In genomic region chr16:95449361-95449725, GRCm38 (mm10) we compare ENCODE assay signal across 10 mouse cellular contexts.
DNase-seq lines count a peak whose midpoint lies in the region; ATAC-seq lines count a peak whose summit lies in the region.
"Had no signal": no experiment of that assay in that cellular context is flagged by ENCODE, and none has a peak within 500 bp of the region (broad histone marks: within the 10 kb centered on the region; RNA-seq: fewer than 3 reads in every experiment).

No protein-coding gene starts in this region.

- DNase-seq in kidney, adult 11 months = peak; percentile 48
- peak; percentile 56 for DNase-seq in kidney, postnatal 10 days
- DNase-seq in T-cell, adult 2 months (ENCODE audit: low spot score) = no peak
- DNase-seq in right cerebral cortex, adult 18-20 months = no peak
- DNase-seq: cerebellum, adult 11 months had no signal

- H3K27me3 ChIP-seq in kidney, embryonic 14.5 days (ENCODE audit: control insufficient read depth, insufficient read depth, low read length) = no peaks in the 10 kb centered on the region

- no peak overlapping the region for H3K27ac ChIP-seq in kidney, embryonic 14.5 days (ENCODE audit: low read depth, low read length)
- H3K27ac ChIP-seq in brown adipose tissue, adult 24 weeks (replicated peaks; ENCODE audit: low read depth, low read length) = peak overlapping the region; percentile 96

- WGBS in kidney, embryonic 14.5 days = 59% methylated on average over 5 of the region's 5 CpGs

- H3K36me3 ChIP-seq in kidney, embryonic 14.5 days (ENCODE audit: control insufficient read depth, insufficient read depth, low read length) = no peaks in the 10 kb centered on the region

- H3K9me3 ChIP-seq in kidney, embryonic 14.5 days (ENCODE audit: control insufficient read depth, low read length) = no peaks in the 10 kb centered on the region

- H3K4me3 ChIP-seq in kidney, embryonic 14.5 days (ENCODE audit: low read length) = no peak overlapping the region
- H3K4me3 ChIP-seq in brown adipose tissue, adult 24 weeks (ENCODE audit: insufficient read depth, low read depth, low read length) = peak overlapping the region; percentile 16; the same call in 1 of the 2 replicates

- no peak for ATAC-seq in kidney, embryonic 14.5 days (ENCODE audit: low FRiP score, low TSS enrichment)
- peak; percentile 49 for ATAC-seq in megakaryocyte progenitor cell, adult 5-6 weeks (replicated peaks; ENCODE audit: poor library complexity)
- ATAC-seq in erythroid progenitor cell, adult 5-6 weeks (replicated peaks; ENCODE audit: low FRiP score, poor library complexity, severe bottlenecking) = no peak
- ATAC-seq: hindbrain, embryonic 16.5 days had no signal

- H3K9ac ChIP-seq in kidney, embryonic 14.5 days (ENCODE audit: low read depth, low read length) = no peak overlapping the region

- 0 out of 2 replicates have a peak, but pooled peaks cover 4% of the 10 kb centered on the region for H3K4me1 ChIP-seq in kidney, embryonic 14.5 days (ENCODE audit: control insufficient read depth, insufficient read depth, low read length)
- peaks cover 29% of the 10 kb centered on the region for H3K4me1 ChIP-seq in brown adipose tissue, adult 24 weeks (ENCODE audit: control insufficient read depth, insufficient read depth, insufficient read length, low read length)

- no peak overlapping the region for H3K4me2 ChIP-seq in kidney, embryonic 14.5 days (replicated peaks; ENCODE audit: low read depth, low read length)

Comparison
In these comparisons a context has a peak if more than half of its experiments do, and no peak if none do; other contexts are left out.
1. DNase-seq: peak in kidney, adult 11 months (single experiment) and kidney, postnatal 10 days (single experiment); none in T-cell, adult 2 months (single experiment) and right cerebral cortex, adult 18-20 months (single experiment).